Mouse (Mus musculus): ENCODE data around the gene Gm5089. TPM values are rescaled to one million over a fixed set of nuclear protein-coding genes. Genes with fewer than 3 reads are reported as not detected.

Gm5089 gene
- polyA plus RNA-seq, 1 experiment, result not detected

- Histone ChIP-seq H3K9me3 (ENCODE audit: control insufficient read depth, low read length) (no peaks in the 10 kb centered on the region; the same call in 1 of the 2 replicates), H3K4me3 (replicated peaks) (no peak overlapping the region), H3K4me1 (ENCODE audit: control insufficient read depth) (no peaks in the 10 kb centered on the region), H3K36me3 (ENCODE audit: control insufficient read depth) (no peaks in the 10 kb centered on the region), H3K27me3 (ENCODE audit: control insufficient read depth) (peaks cover 100% of the 10 kb centered on the region)
- TF ChIP-seq GATA1 (IDR thresholded peaks at IDR 0.05; ENCODE audit: low read length), result no peak
- no peak for TF ChIP-seq TAL1 (IDR thresholded peaks at IDR 0.05; ENCODE audit: low read length)
Measured at GRCm38 (mm10) chr14:122485635-122486181, 34.8 kb upstream of the Gm5089 start.

GRCm38 (mm10) chr14:122484844-122485551, 34.1 kb upstream of the Gm5089 start:
- Histone ChIP-seq H3K4me3 (replicated peaks) (no peak overlapping the region), H3K27me3 (ENCODE audit: control insufficient read depth) (peaks cover 100% of the 10 kb centered on the region), H3K4me1 (ENCODE audit: control insufficient read depth) (no peaks in the 10 kb centered on the region), H3K36me3 (ENCODE audit: control insufficient read depth) (no peaks in the 10 kb centered on the region), H3K9me3 (ENCODE audit: control insufficient read depth, low read length) (no peaks in the 10 kb centered on the region; the same call in 1 of the 2 replicates)
- no peak for TF ChIP-seq TAL1 (IDR thresholded peaks at IDR 0.05; ENCODE audit: low read length)
- TF ChIP-seq GATA1 (IDR thresholded peaks at IDR 0.05; ENCODE audit: low read length), result no peak

GRCm38 (mm10) chr14:122484458-122484843, 33.5 kb upstream of the Gm5089 start:
- no peaks in the 10 kb centered on the region; the same call in 1 of the 2 replicates for H3K9me3 ChIP-seq (ENCODE audit: control insufficient read depth, low read length)
- TF ChIP-seq TAL1 (IDR thresholded peaks at IDR 0.05; ENCODE audit: low read length), result no peak
- TF ChIP-seq GATA1 (IDR thresholded peaks at IDR 0.05; ENCODE audit: low read length), result no peak
- peaks cover 100% of the 10 kb centered on the region for H3K27me3 ChIP-seq (ENCODE audit: control insufficient read depth)
- no peaks in the 10 kb centered on the region for H3K36me3 ChIP-seq (ENCODE audit: control insufficient read depth)
- no peaks in the 10 kb centered on the region for H3K4me1 ChIP-seq (ENCODE audit: control insufficient read depth)
- H3K4me3 ChIP-seq (replicated peaks), result no peak overlapping the region

- H3K4me3 ChIP-seq (replicated peaks), result no peak overlapping the region
- peaks cover 100% of the 10 kb centered on the region for H3K27me3 ChIP-seq (ENCODE audit: control insufficient read depth)
- H3K9me3 ChIP-seq (ENCODE audit: control insufficient read depth, low read length), result no peaks in the 10 kb centered on the region; the same call in 1 of the 2 replicates
- no peak for TF ChIP-seq GATA1 (IDR thresholded peaks at IDR 0.05; ENCODE audit: low read length)
- TF ChIP-seq TAL1 (IDR thresholded peaks at IDR 0.05; ENCODE audit: low read length), result no peak
- no peaks in the 10 kb centered on the region for H3K36me3 ChIP-seq (ENCODE audit: control insufficient read depth)
- H3K4me1 ChIP-seq (ENCODE audit: control insufficient read depth), result no peaks in the 10 kb centered on the region
Measured at GRCm38 (mm10) chr14:122483556-122484421, 32.9 kb upstream of the Gm5089 start.

GRCm38 (mm10) chr14:122483024-122483385, 32.1 kb upstream of the Gm5089 start:
- Histone ChIP-seq H3K9me3 (ENCODE audit: control insufficient read depth, low read length) (peaks cover 2% of the 10 kb centered on the region; the same call in 1 of the 2 replicates), H3K4me1 (ENCODE audit: control insufficient read depth) (no peaks in the 10 kb centered on the region), H3K36me3 (ENCODE audit: control insufficient read depth) (no peaks in the 10 kb centered on the region), H3K4me3 (replicated peaks) (no peak overlapping the region), H3K27me3 (ENCODE audit: control insufficient read depth) (peaks cover 100% of the 10 kb centered on the region)
- no peak for TF ChIP-seq TAL1 (IDR thresholded peaks at IDR 0.05; ENCODE audit: low read length)
- TF ChIP-seq GATA1 (IDR thresholded peaks at IDR 0.05; ENCODE audit: low read length), result no peak

- Histone ChIP-seq H3K27me3 (ENCODE audit: control insufficient read depth) (peaks cover 100% of the 10 kb centered on the region), H3K36me3 (ENCODE audit: control insufficient read depth) (no peaks in the 10 kb centered on the region), H3K9me3 (ENCODE audit: control insufficient read depth, low read length) (peaks cover 2% of the 10 kb centered on the region; the same call in 1 of the 2 replicates), H3K4me3 (replicated peaks) (no peak overlapping the region), H3K4me1 (ENCODE audit: control insufficient read depth) (no peaks in the 10 kb centered on the region)
- TF ChIP-seq TAL1 (IDR thresholded peaks at IDR 0.05; ENCODE audit: low read length), result no peak
- no peak for TF ChIP-seq GATA1 (IDR thresholded peaks at IDR 0.05; ENCODE audit: low read length)
Measured at GRCm38 (mm10) chr14:122482081-122483023, 31.4 kb upstream of the Gm5089 start.

GRCm38 (mm10) chr14:122481181-122481580, 30.3 kb upstream of the Gm5089 start:
- no peaks in the 10 kb centered on the region for H3K4me1 ChIP-seq (ENCODE audit: control insufficient read depth)
- peaks cover 100% of the 10 kb centered on the region for H3K27me3 ChIP-seq (ENCODE audit: control insufficient read depth)
- peaks cover 4% of the 10 kb centered on the region; the same call in 1 of the 2 replicates for H3K9me3 ChIP-seq (ENCODE audit: control insufficient read depth, low read length)
- H3K36me3 ChIP-seq (ENCODE audit: control insufficient read depth), result no peaks in the 10 kb centered on the region
- TF ChIP-seq TAL1 (IDR thresholded peaks at IDR 0.05; ENCODE audit: low read length), result no peak
- no peak for TF ChIP-seq GATA1 (IDR thresholded peaks at IDR 0.05; ENCODE audit: low read length)
- H3K4me3 ChIP-seq (replicated peaks), result no peak overlapping the region

- H3K36me3 ChIP-seq (ENCODE audit: control insufficient read depth), result no peaks in the 10 kb centered on the region
- no peaks in the 10 kb centered on the region for H3K4me1 ChIP-seq (ENCODE audit: control insufficient read depth)
- peaks cover 100% of the 10 kb centered on the region for H3K27me3 ChIP-seq (ENCODE audit: control insufficient read depth)
- peaks cover 4% of the 10 kb centered on the region; the same call in 1 of the 2 replicates for H3K9me3 ChIP-seq (ENCODE audit: control insufficient read depth, low read length)
- TF ChIP-seq GATA1 (IDR thresholded peaks at IDR 0.05; ENCODE audit: low read length) (no peak), TAL1 (IDR thresholded peaks at IDR 0.05; ENCODE audit: low read length) (no peak)
- H3K4me3 ChIP-seq (replicated peaks), result no peak overlapping the region
Measured at GRCm38 (mm10) chr14:122480355-122480754, 29.4 kb upstream of the Gm5089 start.

Measured in erythroblast, embryonic 14.5 days (primary cell).